Mouse (Mus musculus) spleen, adult 2 months (tissue): ENCODE results near the gene Gpr19.

Experiments used
- CTCF ChIP-seq: fragments of 200-500 bp; IDR thresholded peaks from 2 replicates; pipeline ENCODE4 v1.5.1; 2011; ENCODE audit warnings: mild to moderate bottlenecking, inconsistent platforms; ENCODE audit not compliant: insufficient read depth, insufficient read length, insufficient replicate concordance; ENCODE audit errors: extremely low read depth
- POLR2A ChIP-seq: fragments of 200-500 bp; IDR thresholded peaks from 2 replicates; pipeline ENCODE4 v1.6.1; 2011; ENCODE audit warnings: low read depth, low read length, inconsistent platforms

DNA sequence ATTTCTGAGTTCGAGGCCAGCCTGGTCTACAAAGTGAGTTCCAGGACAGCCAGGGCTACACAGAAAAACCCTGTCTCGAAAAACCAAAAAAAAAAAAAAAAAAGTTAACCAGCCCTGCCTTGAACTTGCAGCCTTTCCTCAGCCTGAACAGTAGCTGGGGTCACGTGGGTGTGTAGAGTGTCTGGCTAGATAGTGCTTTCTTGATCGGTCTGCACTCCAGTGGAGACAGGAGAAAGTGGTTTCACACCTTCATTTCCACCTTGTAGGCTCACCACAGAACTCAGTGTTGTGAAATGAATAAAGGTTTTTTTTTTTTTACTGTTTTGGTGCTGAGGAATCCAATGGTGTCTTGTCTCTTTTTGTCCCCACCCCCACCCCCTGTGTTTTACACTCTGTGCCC, 5.0 kb upstream of the Gpr19 start:
- TF ChIP-seq CTCF (no peak), POLR2A (no peak)
